Mouse (Mus musculus) brain, adult 2 months (tissue): ENCODE measurements at regions not wholly inside any gene's neighbourhood (a gene's known extent, or its start where the extent isn't known, plus 50 kb on each side); places are given as distances from the start of the nearest gene placed in this dataset.

Experiments used
- DNase-seq: peaks from one replicate; pipeline ENCODE4 v3.0.0; 2011; ENCODE audit warnings: low read depth, low spot score

GRCm38 (mm10) chr10:67339371-67339929, 54.3 kb upstream of the Nrbf2 start:
- no peak for DNase-seq

DNA sequence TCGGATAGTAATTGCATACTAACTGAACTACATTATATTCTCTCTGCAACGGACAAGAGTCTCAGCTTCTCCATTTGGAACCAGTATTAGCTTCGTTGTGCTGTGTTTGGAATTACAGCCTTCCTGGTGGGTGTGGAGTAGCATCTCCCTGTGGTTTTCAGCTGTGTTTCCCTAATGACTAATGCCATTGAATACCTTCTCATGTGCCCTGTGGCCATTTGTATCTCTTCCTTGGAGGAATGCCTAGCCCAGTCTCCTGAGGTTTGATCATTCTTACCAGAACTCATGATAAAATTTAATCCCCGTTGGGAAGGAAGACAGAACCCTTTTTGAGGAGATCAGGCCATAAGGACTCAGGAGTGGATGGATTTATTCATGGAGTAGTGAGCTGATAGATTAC, 59.6 kb upstream of the Nrbf2 start:
- no peak for DNase-seq

- no peak for DNase-seq
Observed at GRCm38 (mm10) chr10:67350956-67351355, 65.9 kb upstream of the Nrbf2 start.

- DNase-seq, result peak; percentile 94
Observed at GRCm38 (mm10) chr10:67360793-67361192, 75.7 kb upstream of the Nrbf2 start.

DNA sequence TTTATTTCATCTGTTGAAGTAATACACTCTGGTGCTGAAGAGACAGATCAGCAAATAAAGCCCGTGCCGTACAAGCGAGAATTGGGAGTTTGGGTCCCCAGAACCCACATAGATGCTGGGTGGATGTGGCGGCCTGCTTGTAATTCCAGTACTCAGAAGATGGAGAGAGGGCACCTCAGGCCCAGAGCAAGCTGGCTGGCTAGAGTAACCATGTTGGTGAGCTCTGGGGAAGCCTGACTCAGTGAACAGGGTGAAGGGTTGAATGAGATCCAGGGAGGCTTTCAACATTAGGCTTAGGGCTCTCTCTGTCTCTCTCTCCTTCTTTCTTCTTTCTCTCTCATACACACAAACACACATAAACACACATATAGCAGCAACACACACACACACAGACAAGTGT, 76.2 kb upstream of the Nrbf2 start:
- no peak for DNase-seq

DNA sequence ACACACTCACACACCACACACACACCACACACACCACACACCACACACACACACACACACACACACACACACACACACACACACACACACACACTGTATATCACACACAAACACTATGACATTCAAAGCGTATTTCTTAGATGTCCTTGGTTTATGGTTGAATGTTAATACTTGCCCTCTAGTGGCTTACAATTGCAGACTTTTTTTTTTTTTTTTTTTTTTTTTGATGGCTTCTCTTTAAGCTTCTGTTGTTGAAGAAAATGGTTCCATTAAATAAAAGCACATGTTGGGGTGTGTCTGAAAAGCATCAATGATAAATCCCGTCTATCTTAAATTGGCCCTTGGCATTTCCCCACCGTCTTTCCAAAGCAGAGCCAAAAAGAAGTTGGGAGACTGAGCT, 79.5 kb upstream of the Nrbf2 start:
- DNase-seq, result no peak

DNA sequence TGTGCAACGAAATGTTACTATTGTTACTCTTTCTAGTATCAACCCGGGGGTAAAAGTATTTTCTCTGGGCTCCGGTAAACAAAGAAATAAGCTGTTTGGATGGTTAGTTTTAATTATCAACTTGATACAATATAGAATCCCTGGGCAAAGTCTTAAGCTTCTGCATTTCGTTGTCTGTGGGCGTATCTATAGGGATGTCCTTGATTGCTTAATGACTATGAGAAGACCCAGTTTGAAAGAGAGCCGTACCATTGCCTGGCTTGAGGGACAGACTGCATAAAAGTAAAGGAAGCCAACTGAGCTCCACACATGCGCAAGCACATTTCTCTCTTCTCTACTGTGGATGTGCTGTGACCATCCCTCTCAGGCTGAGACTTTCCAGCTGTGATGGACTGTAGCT, 80.1 kb upstream of the Nrbf2 start:
- DNase-seq, result no peak

GRCm38 (mm10) chr10:67372569-67373161, 87.6 kb upstream of the Nrbf2 start:
- DNase-seq, result no peak

- DNase-seq, result no peak
Observed at GRCm38 (mm10) chr10:67376638-67377037, 91.5 kb upstream of the Nrbf2 start.

- peak; percentile 24 for DNase-seq
Observed at GRCm38 (mm10) chr10:67377643-67378223, 92.6 kb upstream of the Nrbf2 start.

DNA sequence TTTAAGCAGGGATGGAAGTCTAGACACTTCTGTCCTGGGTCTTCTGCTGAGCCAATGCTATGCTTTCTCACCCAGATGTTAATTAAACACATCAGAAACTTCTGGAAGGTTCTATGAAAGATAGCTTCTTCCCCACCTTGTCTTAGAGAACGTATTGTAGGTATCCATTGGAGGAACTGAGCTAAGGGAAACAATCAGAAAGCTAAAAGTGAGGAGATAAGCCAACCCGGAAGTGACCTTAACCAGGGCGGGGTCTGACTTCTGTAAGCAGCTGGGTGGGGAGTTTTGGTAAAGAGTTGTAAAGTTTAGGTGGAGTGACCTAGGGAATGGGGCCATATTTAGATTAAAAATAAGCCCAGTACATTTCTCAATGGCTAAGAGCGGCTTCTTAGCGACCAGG, 95.1 kb upstream of the Nrbf2 start:
- DNase-seq, result no peak

DNA sequence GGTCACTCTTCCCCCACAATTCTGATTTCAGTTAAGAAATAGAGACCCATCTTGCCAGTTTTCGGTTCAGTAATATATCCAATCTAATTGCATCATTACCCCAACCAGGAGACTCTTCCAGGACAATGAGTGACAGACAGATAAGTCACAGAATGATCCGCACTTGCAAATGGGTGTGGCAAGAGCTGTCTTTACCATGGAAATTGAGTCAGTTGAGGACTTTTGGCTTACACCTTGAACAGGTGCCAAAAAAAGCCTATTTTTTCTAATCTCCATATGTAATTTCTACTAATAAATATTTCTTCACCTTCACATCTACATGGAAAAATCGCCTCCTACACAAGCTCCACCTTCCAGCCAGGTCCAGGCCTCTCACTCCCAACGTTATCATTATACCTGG, 98.2 kb upstream of the Nrbf2 start:
- DNase-seq, result no peak

- DNase-seq, result no peak
Observed at GRCm38 (mm10) chr10:67383802-67384567, 98.9 kb upstream of the Nrbf2 start.

DNA sequence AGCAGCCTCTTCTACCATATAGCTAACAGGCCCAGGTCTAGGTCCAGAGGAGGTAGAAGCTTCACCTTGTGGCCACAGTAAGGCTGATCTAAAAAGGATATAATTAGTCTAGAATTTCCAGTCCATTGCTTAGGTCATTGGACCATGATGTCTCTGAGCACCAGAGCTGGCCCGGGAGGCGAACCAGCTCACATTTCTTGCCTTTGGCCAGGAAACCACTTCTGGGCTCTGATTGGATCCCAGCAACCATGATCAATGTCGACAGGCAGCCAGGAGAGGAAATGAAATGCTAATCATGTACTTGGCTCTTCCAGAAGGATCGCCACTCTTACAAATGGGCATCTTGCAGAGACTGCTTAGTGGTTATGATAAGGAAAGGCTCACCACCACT, 99.5 kb upstream of the Nrbf2 start:
- no peak for DNase-seq

DNA sequence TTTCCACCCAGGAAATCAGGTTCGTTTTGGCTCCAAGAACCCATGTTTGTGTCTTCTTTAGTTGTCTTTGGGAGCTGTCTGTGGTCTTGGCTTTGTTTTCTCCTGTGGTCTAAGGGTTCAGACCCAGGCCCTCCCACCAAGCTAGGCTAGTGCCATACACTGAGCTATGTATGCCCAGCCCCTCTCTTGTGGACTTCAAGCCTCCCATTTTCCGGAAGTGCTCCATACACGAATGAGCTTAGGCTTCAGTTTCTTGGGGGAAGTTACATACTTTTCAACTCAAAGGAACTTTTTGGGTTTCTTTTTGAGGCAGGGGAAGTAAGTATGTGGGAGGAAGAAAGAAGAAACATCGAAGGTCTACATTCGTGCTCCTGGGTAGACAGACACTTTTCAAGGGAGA, 100.9 kb upstream of the Nrbf2 start:
- DNase-seq, result no peak

- DNase-seq, result peak; percentile 15
Observed at GRCm38 (mm10) chr10:67388755-67389154, 103.7 kb upstream of the Nrbf2 start.

DNA sequence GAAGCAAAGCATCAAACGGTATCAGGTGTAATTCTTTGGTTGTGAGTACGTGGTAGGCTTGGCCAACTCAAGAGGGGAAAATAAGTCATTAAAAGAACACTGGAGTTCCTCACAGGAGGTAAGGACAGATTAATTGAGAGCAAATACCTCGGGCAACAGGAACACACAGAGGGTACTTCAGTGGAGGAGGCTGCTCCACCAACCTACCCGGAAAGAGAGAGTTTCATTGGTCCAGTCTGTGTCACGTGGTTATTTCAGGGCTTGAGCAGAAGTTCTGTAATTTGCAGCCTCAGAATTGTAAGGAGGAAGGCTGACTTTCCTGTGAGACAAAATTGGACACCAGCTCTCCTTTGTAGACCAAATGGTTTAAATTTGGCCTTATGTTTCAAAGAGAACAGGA, 115.3 kb upstream of the Nrbf2 start:
- no peak for DNase-seq

DNA sequence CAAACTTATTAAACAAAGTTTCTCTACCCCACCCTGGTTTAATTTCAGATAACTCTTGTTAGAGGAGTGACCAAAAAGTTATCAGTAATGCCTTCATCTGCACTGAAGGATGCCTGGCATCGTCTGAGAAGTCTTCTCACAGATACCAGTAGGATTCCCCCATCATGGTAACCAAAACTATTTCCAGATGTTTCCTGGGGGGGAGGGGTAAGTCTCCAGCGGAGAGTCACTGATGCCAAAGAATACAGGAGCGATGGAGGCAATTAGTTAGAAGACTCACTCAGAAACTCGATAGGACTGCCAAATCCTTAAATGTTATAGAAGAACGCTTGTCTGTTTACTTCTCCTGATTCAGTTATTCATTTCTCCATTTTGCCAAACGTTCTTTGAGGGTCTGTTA, 116.3 kb upstream of the Nrbf2 start:
- DNase-seq, result no peak

- no peak for DNase-seq
Observed at GRCm38 (mm10) chr10:67417529-67417928, 117.7 kb upstream of the Egr2 start.

- no peak for DNase-seq
Observed at GRCm38 (mm10) chr10:67420761-67421160, 114.5 kb upstream of the Egr2 start.

DNA sequence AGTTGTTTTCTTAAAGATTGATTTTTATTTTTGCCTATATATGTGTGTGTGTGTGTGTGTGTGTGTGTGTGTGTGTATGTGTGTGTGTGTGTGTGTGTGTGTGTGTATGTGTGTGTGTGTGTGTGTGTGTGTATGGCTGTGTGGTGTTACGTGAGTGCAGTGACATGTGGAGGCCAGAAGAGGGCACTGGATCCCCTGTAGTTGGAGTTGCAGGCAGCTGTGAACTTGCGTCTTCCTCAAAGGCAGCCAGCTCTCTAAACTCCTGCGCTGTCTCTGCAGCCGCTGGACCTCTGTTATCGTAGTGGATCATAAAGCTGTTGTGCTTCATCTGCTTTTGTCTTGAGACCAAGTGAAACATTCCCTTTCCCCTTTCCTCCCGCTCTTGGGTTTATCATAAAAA, 109.9 kb upstream of the Egr2 start:
- DNase-seq, result no peak

GRCm38 (mm10) chr10:67427220-67427619, 108.1 kb upstream of the Egr2 start:
- peak; percentile 6 for DNase-seq

DNA sequence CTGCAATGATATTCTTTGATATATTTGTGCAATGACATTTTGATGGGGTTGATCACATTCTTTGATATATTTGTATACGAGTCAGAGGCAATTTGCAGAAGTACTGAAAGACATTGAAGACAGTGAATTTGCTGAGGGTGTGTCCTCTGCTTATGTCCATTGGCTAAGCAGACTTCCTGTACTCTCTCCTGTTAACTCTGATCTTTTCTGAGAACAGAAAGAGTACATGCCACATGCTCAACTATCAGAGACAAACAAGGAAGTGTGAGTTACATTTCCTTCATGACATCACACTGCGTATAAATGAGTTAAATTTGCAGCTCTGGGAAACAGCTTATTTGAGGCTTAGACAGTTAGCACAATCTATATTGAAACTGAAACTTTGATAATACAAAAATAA, 104.5 kb upstream of the Egr2 start:
- DNase-seq, result no peak
